Mouse (Mus musculus): Measurements from ENCODE around the gene Tmem206. TPM values are rescaled to one million over a fixed set of nuclear protein-coding genes. Genes with fewer than 3 reads are reported as not detected.

Tmem206 gene
- polyA plus RNA-seq, 2 experiments, result 14.5 to 16.7 TPM

GRCm38 (mm10) chr1:191395871-191396433 lies 70.2 kb downstream of the Tmem206 start:
- Histone ChIP-seq H3K9ac (ENCODE audit: low read depth, low read length, severe bottlenecking) (peak overlapping the region; percentile 75), H3K4me2 (replicated peaks; ENCODE audit: low read depth, low read length, severe bottlenecking) (peak overlapping the region; percentile 67), H3K4me3 (replicated peaks; ENCODE audit: low read length) (peak overlapping the region; percentile 74), H3K27me3 (ENCODE audit: control insufficient read depth, insufficient read depth, low read length) (no peaks in the 10 kb centered on the region), H3K27ac (replicated peaks; ENCODE audit: low read depth, low read length) (peak overlapping the region; percentile 90), H3K36me3 (ENCODE audit: control insufficient read depth, insufficient read depth, low read length) (no peaks in the 10 kb centered on the region), H3K4me1 (ENCODE audit: control insufficient read depth, insufficient read depth, low read length) (peaks cover 12% of the 10 kb centered on the region), H3K9me3 (ENCODE audit: control insufficient read depth, low read length) (no peaks in the 10 kb centered on the region)
- ATAC-seq (ENCODE audit: low FRiP score, low read depth) (no peak), DNase-seq (ENCODE audit: low spot score) (no peak)
- WGBS, result 0% methylated on average over 21 of the region's 43 CpGs
- TF ChIP-seq POLR2A (IDR thresholded peaks at IDR 0.05; ENCODE audit: borderline replicate concordance, extremely low read depth, insufficient read depth, insufficient read length), result no peak

- ATAC-seq (ENCODE audit: low FRiP score, low read depth), result peak; percentile 7
- Histone ChIP-seq H3K9me3 (ENCODE audit: control insufficient read depth, low read length) (no peaks in the 10 kb centered on the region), H3K4me3 (replicated peaks; ENCODE audit: low read length) (peak overlapping the region; percentile 74), H3K4me1 (ENCODE audit: control insufficient read depth, insufficient read depth, low read length) (peaks cover 11% of the 10 kb centered on the region), H3K27me3 (ENCODE audit: control insufficient read depth, insufficient read depth, low read length) (no peaks in the 10 kb centered on the region), H3K9ac (ENCODE audit: low read depth, low read length, severe bottlenecking) (peak overlapping the region; percentile 75), H3K4me2 (replicated peaks; ENCODE audit: low read depth, low read length, severe bottlenecking) (peak overlapping the region; percentile 67), H3K27ac (replicated peaks; ENCODE audit: low read depth, low read length) (peak overlapping the region; percentile 90), H3K36me3 (ENCODE audit: control insufficient read depth, insufficient read depth, low read length) (no peaks in the 10 kb centered on the region)
- TF ChIP-seq POLR2A (IDR thresholded peaks at IDR 0.05; ENCODE audit: borderline replicate concordance, extremely low read depth, insufficient read depth, insufficient read length), result no peak
- peak; percentile 23 for DNase-seq (ENCODE audit: low spot score)
- WGBS, result 0% methylated on average over 44 of the region's 74 CpGs
Observed at GRCm38 (mm10) chr1:191396446-191396845, 70.7 kb downstream of the Tmem206 start.

- under 1% methylated on average over 65 of the region's 82 CpGs for WGBS
- peak overlapping the region; percentile 94 for H3K27ac ChIP-seq (replicated peaks; ENCODE audit: low read depth, low read length)
Observed at GRCm38 (mm10) chr1:191396897-191397849, 71.5 kb downstream of the Tmem206 start.

More at GRCm38 (mm10) chr1:191396897-191397849, 71.5 kb downstream of the Tmem206 start:
- H3K4me2 ChIP-seq (replicated peaks; ENCODE audit: low read depth, low read length, severe bottlenecking), result peak overlapping the region; percentile 67
- peak overlapping the region; percentile 75 for H3K9ac ChIP-seq (ENCODE audit: low read depth, low read length, severe bottlenecking)
- H3K27me3 ChIP-seq (ENCODE audit: control insufficient read depth, insufficient read depth, low read length), result no peaks in the 10 kb centered on the region
- ATAC-seq (ENCODE audit: low FRiP score, low read depth) (peak; percentile 98), DNase-seq (ENCODE audit: low spot score) (peak; percentile 99)
- H3K36me3 ChIP-seq (ENCODE audit: control insufficient read depth, insufficient read depth, low read length), result no peaks in the 10 kb centered on the region
- H3K4me1 ChIP-seq (ENCODE audit: control insufficient read depth, insufficient read depth, low read length), result peaks cover 9% of the 10 kb centered on the region
- H3K4me3 ChIP-seq (replicated peaks; ENCODE audit: low read length), result peak overlapping the region; percentile 74
- TF ChIP-seq POLR2A (IDR thresholded peaks at IDR 0.05; ENCODE audit: borderline replicate concordance, extremely low read depth, insufficient read depth, insufficient read length), result peak; percentile 43; the same call in 1 of the 2 replicates
- H3K9me3 ChIP-seq (ENCODE audit: control insufficient read depth, low read length), result no peaks in the 10 kb centered on the region

Other genes with a start within 250 kb of the Tmem206 start
- 16.1 and 16.5 TPM in 2 replicates for gene Batf3, start 228.1 kb upstream of the Tmem206 start, polyA plus RNA-seq (2012; rRNA removed)
- gene Batf3, start 228.1 kb upstream of the Tmem206 start, polyA plus RNA-seq (2014; fragmentation: Nextera tagmentation; extraction: Ambion mirVana), result 11.2 and 14.9 TPM in 2 replicates
- not detected in 2 replicates for gene Fam71a, start 161.1 kb upstream of the Tmem206 start, polyA plus RNA-seq (2012; rRNA removed)
- not detected in 2 replicates for gene Fam71a, start 161.1 kb upstream of the Tmem206 start, polyA plus RNA-seq (2014; fragmentation: Nextera tagmentation; extraction: Ambion mirVana)
- gene Atf3, start 107.9 kb upstream of the Tmem206 start, polyA plus RNA-seq (2012; rRNA removed), result 4.4 and 5.0 TPM in 2 replicates
- gene Atf3, start 107.9 kb upstream of the Tmem206 start, polyA plus RNA-seq (2014; fragmentation: Nextera tagmentation; extraction: Ambion mirVana), result 5.6 and 5.9 TPM in 2 replicates
- 144 and 150 TPM in 2 replicates for gene Nenf, start 7.7 kb upstream of the Tmem206 start, polyA plus RNA-seq (2012; rRNA removed)
- 149 and 152 TPM in 2 replicates for gene Nenf, start 7.7 kb upstream of the Tmem206 start, polyA plus RNA-seq (2014; fragmentation: Nextera tagmentation; extraction: Ambion mirVana)
- 39.4 and 40.1 TPM in 2 replicates for gene Ppp2r5a, start 77.4 kb downstream of the Tmem206 start, polyA plus RNA-seq (2012; rRNA removed)
- gene Ppp2r5a, start 77.4 kb downstream of the Tmem206 start, polyA plus RNA-seq (2014; fragmentation: Nextera tagmentation; extraction: Ambion mirVana), result 30.3 and 34.1 TPM in 2 replicates
- gene Dtl, start 249.6 kb downstream of the Tmem206 start, polyA plus RNA-seq (2012; rRNA removed), result 27.3 and 30.0 TPM in 2 replicates
- gene Dtl, start 249.6 kb downstream of the Tmem206 start, polyA plus RNA-seq (2014; fragmentation: Nextera tagmentation; extraction: Ambion mirVana), result 42.9 and 47.0 TPM in 2 replicates
- 61.8 and 72.5 TPM in 2 replicates for gene Ints7, start 249.7 kb downstream of the Tmem206 start, polyA plus RNA-seq (2012; rRNA removed)
- 39.9 and 46.1 TPM in 2 replicates for gene Ints7, start 249.7 kb downstream of the Tmem206 start, polyA plus RNA-seq (2014; fragmentation: Nextera tagmentation; extraction: Ambion mirVana)

All from limb, embryonic 14.5 days (tissue).